Mouse (Mus musculus): ENCODE results near the gene Lmo2. TPM values are rescaled to one million over a fixed set of nuclear protein-coding genes. Genes with fewer than 3 reads are reported as not detected.

Lmo2 gene
- total RNA-seq, 2 experiments from 2014 or later, result 19.8 to 25.5 TPM

Other genes with a start within 250 kb of the Lmo2 start
- gene Nat10, start 196.7 kb upstream of the Lmo2 start, total RNA-seq (2021), result 10 to 100 TPM; 39.9 to 41.1 TPM
- gene Caprin1, start 160.3 kb upstream of the Lmo2 start, total RNA-seq (2021), result 100 to 1,000 TPM; 374 to 394 TPM
- gene Fbxo3, start 69.7 kb downstream of the Lmo2 start, total RNA-seq (2021), result 10 to 100 TPM; 43.2 to 48.3 TPM
- not detected for gene 4931422A03Rik, start 70.4 kb downstream of the Lmo2 start, total RNA-seq (2021)
- not detected for gene Gm10912, start 107.8 kb downstream of the Lmo2 start, total RNA-seq (2021)
- not detected for gene Gm10799, start 110.6 kb downstream of the Lmo2 start, total RNA-seq (2021)
- under 1 TPM; 0.88 to 0.99 TPM for gene Cd59b, start 111.9 kb downstream of the Lmo2 start, total RNA-seq (2021)
- 1 to 10 TPM; 4.4 to 5.5 TPM for gene Cd59a, start 137.8 kb downstream of the Lmo2 start, total RNA-seq (2021)
- gene A930018P22Rik, start 164.8 kb downstream of the Lmo2 start, total RNA-seq (2021), result not detected

Measured in layer of hippocampus, postnatal 14 days (tissue).